Mouse (Mus musculus) midbrain, postnatal 0 days (tissue): ENCODE measurements at regions not wholly inside any gene's neighbourhood (a gene's known extent, or its start where the extent isn't known, plus 50 kb on each side); places are given as distances from the start of the nearest gene placed in this dataset.

Experiments
- ATAC-seq: fragments of 200-750 bp; cut with Nextera tagmentation; 2 replicates; pipeline ENCODE4 v1.8.0; 2017; ENCODE audit warnings: moderate number of reproducible peaks, mild to moderate bottlenecking, moderate TSS enrichment, moderate library complexity; ENCODE audit not compliant: low FRiP score
- DNase-seq: peaks from one replicate; pipeline ENCODE4 v3.0.0-alpha.2; 2015; ENCODE audit warnings: low spot score
- H3K27ac ChIP-seq: fragments of 300-500 bp; sonication (generic); 2 replicates; pipeline ENCODE4 v1.5.1; 2014; ENCODE audit warnings: low read depth, mild to moderate bottlenecking, low read length, mixed read lengths
- H3K27me3 ChIP-seq: fragments of 300-500 bp; sonication (generic); 2 replicates; pipeline ENCODE4 v1.6.1; 2014; ENCODE audit warnings: low read length, control low read depth, mixed read lengths; ENCODE audit not compliant: insufficient read depth
- H3K36me3 ChIP-seq: fragments of 300-500 bp; sonication (generic); 2 replicates; pipeline ENCODE4 v1.6.1; 2014; ENCODE audit warnings: low read length, control low read depth, mixed read lengths; ENCODE audit not compliant: insufficient read depth
- H3K4me1 ChIP-seq: fragments of 300-500 bp; sonication (generic); 2 replicates; pipeline ENCODE4 v1.6.1; 2014; ENCODE audit warnings: mild to moderate bottlenecking, control low read depth, antibody characterized with exemption, low read length, mixed read lengths; ENCODE audit not compliant: insufficient read depth
- H3K4me2 ChIP-seq: fragments of 300-500 bp; sonication (generic); 2 replicates; pipeline ENCODE4 v1.6.1; 2014; ENCODE audit warnings: low read depth, mild to moderate bottlenecking, low read length, mixed read lengths; ENCODE audit not compliant: poor library complexity, severe bottlenecking
- H3K4me3 ChIP-seq: fragments of 300-500 bp; sonication (generic); 2 replicates; pipeline ENCODE4 v1.5.1; 2014; ENCODE audit warnings: low read depth, mild to moderate bottlenecking, low read length, moderate library complexity
- H3K9ac ChIP-seq: fragments of 300-500 bp; sonication (generic); replicated peaks from 2 replicates; pipeline ENCODE4 v1.6.1; 2014; ENCODE audit warnings: mild to moderate bottlenecking, low read length, moderate library complexity, mixed read lengths; ENCODE audit not compliant: poor library complexity, severe bottlenecking
- H3K9me3 ChIP-seq: fragments of 300-500 bp; sonication (generic); 2 replicates; pipeline ENCODE4 v1.6.1; 2016; ENCODE audit warnings: low read length, control low read depth
- CTCF ChIP-seq: IDR thresholded peaks from 2 replicates; pipeline ENCODE4 v1.5.1; 2016; ENCODE audit warnings: antibody characterized with exemption, mild to moderate bottlenecking
- WGBS: fragments of 180-500 bp; shearing (Covaris S2); extraction: QIAGEN DNeasy Blood & Tissue Kit; methylation state at CpG from one replicate; pipeline ENCODE4 v1.1.7; 2014; 5-methylcytosine and 5-hydroxymethylcytosine counted together

- no peaks in the 10 kb centered on the region for H3K9me3 ChIP-seq
- TF ChIP-seq CTCF = no peak
- no peak overlapping the region for H3K4me3 ChIP-seq
- H3K9ac ChIP-seq = no peak overlapping the region
- no peaks in the 10 kb centered on the region for H3K4me1 ChIP-seq
- H3K27me3 ChIP-seq = no peaks in the 10 kb centered on the region
- H3K36me3 ChIP-seq = no peaks in the 10 kb centered on the region
- DNase-seq (no peak), ATAC-seq (no peak)
- no peak overlapping the region for H3K4me2 ChIP-seq
- H3K27ac ChIP-seq = no peak overlapping the region
- 92% methylated on average over 5 of the region's 5 CpGs for WGBS
These were observed 179.9 kb downstream of the Fgf10 start for GRCm38 (mm10) chr13:118849541-118849940.

- Histone ChIP-seq H3K27me3 (no peaks in the 10 kb centered on the region), H3K4me1 (no peaks in the 10 kb centered on the region), H3K4me2 (no peak overlapping the region), H3K36me3 (no peaks in the 10 kb centered on the region), H3K4me3 (no peak overlapping the region), H3K9ac (no peak overlapping the region), H3K9me3 (no peaks in the 10 kb centered on the region), H3K27ac (no peak overlapping the region)
- TF ChIP-seq CTCF = no peak
- DNase-seq (no peak), ATAC-seq (no peak)
- WGBS = 80% methylated on average over 8 of the region's 8 CpGs
These were observed 181.1 kb downstream of the Fgf10 start for GRCm38 (mm10) chr13:118850708-118851107.

- no peaks in the 10 kb centered on the region for H3K9me3 ChIP-seq
- H3K27me3 ChIP-seq = no peaks in the 10 kb centered on the region
- ATAC-seq (no peak), DNase-seq (peak; percentile 9)
- WGBS = 46% methylated on average over 9 of the region's 9 CpGs
- H3K4me3 ChIP-seq = no peak overlapping the region
- H3K9ac ChIP-seq = no peak overlapping the region
- no peak overlapping the region for H3K27ac ChIP-seq
- H3K4me1 ChIP-seq = no peaks in the 10 kb centered on the region
- H3K4me2 ChIP-seq = no peak overlapping the region
- H3K36me3 ChIP-seq = no peaks in the 10 kb centered on the region
- TF ChIP-seq CTCF = no peak
These were observed 216.8 kb downstream of the Fgf10 start for GRCm38 (mm10) chr13:118886339-118886810.

GRCm38 (mm10) chr13:118895079-118895478 is 225.5 kb downstream of the Fgf10 start:
- WGBS = 88% methylated on average over 4 of the region's 4 CpGs
- no peak for TF ChIP-seq CTCF
- no peak for ATAC-seq

GRCm38 (mm10) chr13:118901950-118902349 is 232.4 kb downstream of the Fgf10 start:
- H3K4me1 ChIP-seq = no peaks in the 10 kb centered on the region
- H3K4me2 ChIP-seq = no peak overlapping the region
- no peak for ATAC-seq
- WGBS = 91% methylated on average over 2 of the region's 2 CpGs
- no peaks in the 10 kb centered on the region for H3K9me3 ChIP-seq
- H3K27me3 ChIP-seq = no peaks in the 10 kb centered on the region
- no peak for TF ChIP-seq CTCF
- no peak overlapping the region for H3K4me3 ChIP-seq
- no peak overlapping the region for H3K9ac ChIP-seq
- H3K36me3 ChIP-seq = no peaks in the 10 kb centered on the region
- no peak overlapping the region for H3K27ac ChIP-seq
- no peak for DNase-seq

More at GRCm38 (mm10) chr13:118895079-118895478, 225.5 kb downstream of the Fgf10 start:
- no peaks in the 10 kb centered on the region for H3K4me1 ChIP-seq
- no peaks in the 10 kb centered on the region for H3K36me3 ChIP-seq
- H3K9ac ChIP-seq = no peak overlapping the region
- no peaks in the 10 kb centered on the region for H3K9me3 ChIP-seq
- H3K4me2 ChIP-seq = no peak overlapping the region
- no peak for DNase-seq
- H3K4me3 ChIP-seq = no peak overlapping the region
- no peak overlapping the region for H3K27ac ChIP-seq
- H3K27me3 ChIP-seq = no peaks in the 10 kb centered on the region

- no peak overlapping the region for H3K4me2 ChIP-seq
- no peaks in the 10 kb centered on the region for H3K27me3 ChIP-seq
- no peak for TF ChIP-seq CTCF
- ATAC-seq (no peak), DNase-seq (no peak)
- H3K9ac ChIP-seq = no peak overlapping the region
- H3K4me3 ChIP-seq = no peak overlapping the region
- H3K27ac ChIP-seq = no peak overlapping the region
- H3K4me1 ChIP-seq = no peaks in the 10 kb centered on the region
- no peaks in the 10 kb centered on the region for H3K9me3 ChIP-seq
- 92% methylated on average over 2 of the region's 2 CpGs for WGBS
- H3K36me3 ChIP-seq = no peaks in the 10 kb centered on the region
These were observed 240.8 kb downstream of the Fgf10 start for GRCm38 (mm10) chr13:118910351-118910750.
